14 mouse cellular contexts compared by ENCODE assay signal in the genomic region with DNA sequence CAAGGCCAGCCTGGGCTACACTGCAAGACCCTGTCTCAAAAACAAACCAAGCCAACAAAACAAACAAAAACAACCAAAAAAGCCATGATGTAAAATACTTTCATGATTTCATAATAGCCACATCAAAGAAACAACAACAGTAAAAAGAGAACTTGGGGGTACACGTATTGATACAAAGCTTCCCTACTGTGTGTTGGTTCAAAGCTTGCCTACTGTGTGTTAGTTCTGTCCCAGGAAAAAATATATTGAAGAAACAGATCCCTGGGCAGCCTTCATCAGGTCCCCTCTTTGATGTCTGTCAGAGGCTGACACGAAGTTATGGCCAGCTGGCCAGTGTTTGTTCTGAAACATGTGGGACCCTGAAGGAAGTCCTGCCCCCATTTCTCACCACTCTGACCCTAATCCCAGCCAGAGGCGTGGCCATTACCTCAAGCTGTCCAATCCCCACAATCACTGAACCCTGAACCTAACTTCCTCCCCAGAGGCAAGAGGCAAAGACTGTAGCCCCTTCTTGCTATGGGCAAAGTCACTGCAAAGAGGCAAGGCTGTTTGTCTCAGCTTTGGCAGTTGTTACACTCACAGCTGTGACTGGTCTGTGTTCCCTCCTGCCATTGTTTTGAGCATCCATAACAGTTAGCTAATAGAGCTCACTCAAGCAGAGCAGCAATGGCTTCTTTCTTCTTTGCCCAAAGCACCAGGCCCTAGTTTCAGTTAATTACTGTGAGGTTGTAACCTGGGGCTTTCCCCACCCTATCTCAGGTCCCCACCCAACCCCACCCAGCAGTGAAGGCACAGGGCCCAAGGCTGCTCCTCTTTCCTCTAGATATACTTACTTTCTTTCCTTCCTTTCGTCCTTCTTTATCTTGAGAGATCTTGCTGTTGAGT. TPM values are rescaled to one million over a fixed set of nuclear protein-coding genes. Genes with fewer than 3 reads are reported as not detected.
DNase-seq lines count a peak whose midpoint lies in the region; ATAC-seq lines count a peak whose summit lies in the region.
"Had no signal": no experiment of that assay in that cellular context is flagged by ENCODE, and none has a peak within 500 bp of the region (broad histone marks: within the 10 kb centered on the region; RNA-seq: fewer than 3 reads in every experiment).

No protein-coding gene starts in this region.

- 0 out of 2 replicates have a peak, but pooled peaks have one; percentile 46 for ATAC-seq in kidney, embryonic 14.5 days (ENCODE audit: low FRiP score, low TSS enrichment)
- ATAC-seq in megakaryocyte-erythroid progenitor cell, adult 5-6 weeks (replicated peaks; ENCODE audit: low FRiP score, low TSS enrichment, poor library complexity, severe bottlenecking) = peak; percentile 64; the same call in 1 of the 2 replicates

- H3K4me3 ChIP-seq in kidney, embryonic 14.5 days (ENCODE audit: low read length) = no peak overlapping the region
- peak overlapping the region; percentile 61 for H3K4me3 ChIP-seq in erythroblast, embryonic 14.5 days (replicated peaks)
- H3K4me3 ChIP-seq: limb, embryonic 13.5 days had no signal

- H3K27ac ChIP-seq in kidney, embryonic 14.5 days (ENCODE audit: low read depth, low read length) = no peak overlapping the region
- H3K27ac ChIP-seq: limb, embryonic 13.5 days had no signal

- no peaks in the 10 kb centered on the region for H3K27me3 ChIP-seq in kidney, embryonic 14.5 days (ENCODE audit: control insufficient read depth, insufficient read depth, low read length)
- H3K27me3 ChIP-seq in erythroblast, embryonic 14.5 days (ENCODE audit: control insufficient read depth) = no peaks in the 10 kb centered on the region
- H3K27me3 ChIP-seq: limb, embryonic 13.5 days had no signal

- no peaks in the 10 kb centered on the region for H3K4me1 ChIP-seq in kidney, embryonic 14.5 days (ENCODE audit: control insufficient read depth, insufficient read depth, low read length)
- H3K4me1 ChIP-seq in erythroblast, embryonic 14.5 days (ENCODE audit: control insufficient read depth) = peaks cover 82% of the 10 kb centered on the region
- H3K4me1 ChIP-seq: limb, embryonic 13.5 days had no signal

- no peak overlapping the region for H3K4me2 ChIP-seq in kidney, embryonic 14.5 days (replicated peaks; ENCODE audit: low read depth, low read length)
- H3K4me2 ChIP-seq: limb, embryonic 13.5 days had no signal

- no peak for DNase-seq in kidney, adult 9 months
- no peak for DNase-seq in adrenal gland, adult (ENCODE audit: inconsistent age in 2 of 2, low spot score in 1 of 2)
- DNase-seq in adrenal gland, adult 2 months = no peak
- DNase-seq in right cerebral cortex, postnatal 10 days (ENCODE audit: low spot score in 2 of 2) = no peak
- DNase-seq: adrenal gland, postnatal 36 days; cerebellum, postnatal 14 days; kidney, adult 2 months; layer of hippocampus, adult 9-11 months; lung, postnatal 4 days; thymus, postnatal 14 days had no signal

- H3K36me3 ChIP-seq in kidney, embryonic 14.5 days (ENCODE audit: control insufficient read depth, insufficient read depth, low read length) = no peaks in the 10 kb centered on the region
- peaks cover 9% of the 10 kb centered on the region; the same call in 1 of the 2 replicates for H3K36me3 ChIP-seq in erythroblast, embryonic 14.5 days (ENCODE audit: control insufficient read depth)
- H3K36me3 ChIP-seq: limb, embryonic 13.5 days had no signal

- no peak overlapping the region for H3K9ac ChIP-seq in kidney, embryonic 14.5 days (ENCODE audit: low read depth, low read length)
- H3K9ac ChIP-seq: limb, embryonic 13.5 days had no signal

- H3K9me3 ChIP-seq in kidney, embryonic 14.5 days (ENCODE audit: control insufficient read depth, low read length) = no peaks in the 10 kb centered on the region
- no peaks in the 10 kb centered on the region for H3K9me3 ChIP-seq in erythroblast, embryonic 14.5 days (ENCODE audit: control insufficient read depth, low read length)
- H3K9me3 ChIP-seq: limb, embryonic 13.5 days had no signal

- 55% methylated on average over 4 of the region's 4 CpGs for WGBS in kidney, embryonic 14.5 days

RNA-seq across cellular contexts. Expression of gene Cecr2, which starts 47.4 kb away (rescaled TPM):
- polyA plus RNA-seq in kidney, embryonic 14.5 days (2014; fragmentation: Nextera tagmentation; extraction: Ambion mirVana) = 8.5 and 11.2 TPM in 2 replicates
- 1.5 and 1.9 TPM in 2 replicates for polyA plus RNA-seq in erythroblast, embryonic 14.5 days (2012)
- 10.0 and 20.7 TPM in 2 replicates for total RNA-seq in megakaryocyte-erythroid progenitor cell, adult 5-6 weeks (2014; fragmentation: Nextera tagmentation)
- 10.9 and 11.8 TPM in 2 replicates for total RNA-seq in megakaryocyte-erythroid progenitor cell, adult 5-6 weeks (2017)
- 1 to 10 TPM; 5.9 to 6.8 TPM for total RNA-seq in adrenal gland, adult 2 months (2021)
- 4.4 and 5.2 TPM in 2 replicates for polyA plus RNA-seq in adrenal gland, adult 2 months (2012; rRNA removed)
